Mouse (Mus musculus) bone marrow, adult 2 months (tissue): ENCODE measurements around the gene Txndc12. TPM values are rescaled to one million over a fixed set of nuclear protein-coding genes. Genes with fewer than 3 reads are reported as not detected.

Source experiments
- H3K27ac ChIP-seq: fragments of 200-500 bp; 2 replicates; pipeline ENCODE4 v1.5.1; 2012; ENCODE audit warnings: low read depth, mild to moderate bottlenecking, control low read depth, inconsistent platforms, low read length; ENCODE audit not compliant: control insufficient read depth, poor library complexity, insufficient read depth
- H3K4me1 ChIP-seq: fragments of 200-500 bp; 2 replicates; pipeline ENCODE4 v1.6.1; 2011; ENCODE audit warnings: low read length; ENCODE audit not compliant: control insufficient read depth, insufficient read depth
- H3K4me3 ChIP-seq: fragments of 200-500 bp; replicated peaks from 2 replicates; pipeline ENCODE3; 2011; ENCODE audit warnings: mild to moderate bottlenecking, low read depth, low read length, control low read depth; ENCODE audit not compliant: control insufficient read depth
- CTCF ChIP-seq: fragments of 200-500 bp; IDR thresholded peaks from 2 replicates; pipeline ENCODE4 v1.5.1; 2011; ENCODE audit warnings: low read length, control low read depth; ENCODE audit not compliant: control insufficient read depth, insufficient read depth
- POLR2A ChIP-seq: fragments of 200-500 bp; IDR thresholded peaks from 2 replicates; pipeline ENCODE4 v1.6.1; 2011; ENCODE audit warnings: low read depth, mild to moderate bottlenecking, control low read depth, low read length, borderline replicate concordance; ENCODE audit not compliant: control insufficient read depth
- WGBS: fragments of 180-500 bp; shearing (Covaris S2); methylation state at CpG from one replicate; pipeline ENCODE4 v1.1.7; 2018; 5-methylcytosine and 5-hydroxymethylcytosine counted together
- polyA plus RNA-seq: library from polyadenylated mRNA; stranded (reverse); fragments of >200 nt; gene quantifications from 2 replicates; pipeline ENCODE4 v1.2.4, GENCODE M21; 2011; ENCODE audit warnings: low replicate concordance; ENCODE audit not compliant: missing spikeins, insufficient read depth, insufficient read length

The Txndc12 gene
- polyA plus RNA-seq, 1 experiment = 16.3 TPM

GRCm38 (mm10) chr4:108903346-108903745 is 68.9 kb downstream of the Txndc12 start:
- TF ChIP-seq POLR2A (no peak), CTCF (no peak)

GRCm38 (mm10) chr4:108904076-108904475 is 69.7 kb downstream of the Txndc12 start:
- 73% methylated on average over 6 of the region's 6 CpGs for WGBS
- Histone ChIP-seq H3K27ac (no peak overlapping the region), H3K4me1 (no peaks in the 10 kb centered on the region), H3K4me3 (no peak overlapping the region)
- TF ChIP-seq POLR2A (no peak), CTCF (no peak)

More at GRCm38 (mm10) chr4:108903346-108903745, 68.9 kb downstream of the Txndc12 start:
- H3K27ac ChIP-seq = no peak overlapping the region
- WGBS = 79% methylated on average over 9 of the region's 9 CpGs
- no peaks in the 10 kb centered on the region for H3K4me1 ChIP-seq
- H3K4me3 ChIP-seq = no peak overlapping the region

GRCm38 (mm10) chr4:108904790-108905189 is 70.4 kb downstream of the Txndc12 start:
- H3K4me1 ChIP-seq = no peaks in the 10 kb centered on the region

GRCm38 (mm10) chr4:108905859-108906258 is 71.5 kb downstream of the Txndc12 start:
- H3K27ac ChIP-seq = no peak overlapping the region
- 49% methylated on average over 6 of the region's 6 CpGs for WGBS
- H3K4me3 ChIP-seq = no peak overlapping the region
- no peaks in the 10 kb centered on the region for H3K4me1 ChIP-seq
- TF ChIP-seq CTCF = no peak
- no peak for TF ChIP-seq POLR2A

More at GRCm38 (mm10) chr4:108904790-108905189, 70.4 kb downstream of the Txndc12 start:
- no peak overlapping the region for H3K4me3 ChIP-seq
- no peak overlapping the region for H3K27ac ChIP-seq
- no peak for TF ChIP-seq POLR2A
- TF ChIP-seq CTCF = no peak
- WGBS = 84% methylated on average over 10 of the region's 10 CpGs

- TF ChIP-seq POLR2A (no peak), CTCF (no peak)
- H3K4me3 ChIP-seq = no peak overlapping the region
- no peaks in the 10 kb centered on the region for H3K4me1 ChIP-seq
- no peak overlapping the region for H3K27ac ChIP-seq
Measured at GRCm38 (mm10) chr4:108907475-108907874, 73.1 kb downstream of the Txndc12 start.

GRCm38 (mm10) chr4:108909872-108910425 is 75.5 kb downstream of the Txndc12 start:
- no peak overlapping the region for H3K27ac ChIP-seq
- H3K4me3 ChIP-seq = no peak overlapping the region
- TF ChIP-seq CTCF (no peak), POLR2A (no peak)
- 42% methylated on average over 8 of the region's 8 CpGs for WGBS
- H3K4me1 ChIP-seq = no peaks in the 10 kb centered on the region; the same call in 1 of the 2 replicates

Other genes with a start within 250 kb of the Txndc12 start
- gene Cc2d1b, start 214.7 kb upstream of the Txndc12 start, polyA plus RNA-seq = 19.0 and 48.4 TPM in 2 replicates
- 0.72 TPM in 1 of 2 replicates, not detected in the other for gene 3110021N24Rik, start 115.0 kb upstream of the Txndc12 start, polyA plus RNA-seq
- gene Zfyve9, start 53.8 kb upstream of the Txndc12 start, polyA plus RNA-seq = 0.25 and 0.92 TPM in 2 replicates
- 23.5 and 29.2 TPM in 2 replicates for gene Btf3l4, start 987 bp upstream of the Txndc12 start, polyA plus RNA-seq
- gene Kti12, start 13.2 kb downstream of the Txndc12 start, polyA plus RNA-seq = 12.1 and 17.1 TPM in 2 replicates
- not detected in 2 replicates for gene A730015C16Rik, start 14.0 kb downstream of the Txndc12 start, polyA plus RNA-seq
- gene Rab3b, start 44.5 kb downstream of the Txndc12 start, polyA plus RNA-seq = 1.8 TPM in 1 of 2 replicates, not detected in the other
- 61.2 and 113 TPM in 2 replicates for gene Nrd1, start 166.1 kb downstream of the Txndc12 start, polyA plus RNA-seq